Mouse (Mus musculus) layer of hippocampus, postnatal 14 days (tissue): ENCODE data around the gene Serpinh1. TPM values are rescaled to one million over a fixed set of nuclear protein-coding genes. Genes with fewer than 3 reads are reported as not detected.

Experiments used
- DNase-seq, 2 experiments: peaks; one replicate each; pipeline ENCODE4 v3.0.0; 2021 to 2022; ENCODE audit warnings: low spot score in 2 of 2, mixed read lengths in 1 of 2
- total RNA-seq, 2 experiments: library from RNA; stranded (reverse); gene quantifications; 2 replicates each; pipeline ENCODE4 v1.2.3; 2021

Serpinh1 gene
- total RNA-seq, 2 experiments from 2014 or later, result 41.9 to 58.7 TPM

- DNase-seq, result no peak
These were observed 23.0 kb downstream of the Serpinh1 start for GRCm38 (mm10) chr7:99330012-99330411.

GRCm38 (mm10) chr7:99328847-99329246 is 24.2 kb downstream of the Serpinh1 start:
- DNase-seq, result no peak

GRCm38 (mm10) chr7:99326128-99326527 is 26.9 kb downstream of the Serpinh1 start:
- no peak for DNase-seq

GRCm38 (mm10) chr7:99324810-99325209 is 28.2 kb downstream of the Serpinh1 start:
- DNase-seq, result no peak

GRCm38 (mm10) chr7:99323321-99323700 is 29.7 kb downstream of the Serpinh1 start:
- no peak for DNase-seq

GRCm38 (mm10) chr7:99322691-99323320 is 30.2 kb downstream of the Serpinh1 start:
- no peak for DNase-seq

- DNase-seq, result no peak
These were observed 32.5 kb downstream of the Serpinh1 start for GRCm38 (mm10) chr7:99320524-99320923.

GRCm38 (mm10) chr7:99317475-99317874 is 35.6 kb downstream of the Serpinh1 start:
- DNase-seq, result no peak

GRCm38 (mm10) chr7:99316207-99316606 is 36.8 kb downstream of the Serpinh1 start:
- DNase-seq, result no peak

GRCm38 (mm10) chr7:99314565-99314964 is 38.5 kb downstream of the Serpinh1 start:
- no peak for DNase-seq

- no peak for DNase-seq
These were observed 39.8 kb downstream of the Serpinh1 start for GRCm38 (mm10) chr7:99313253-99313652.

GRCm38 (mm10) chr7:99312671-99313143 is 40.3 kb downstream of the Serpinh1 start:
- DNase-seq, result no peak

GRCm38 (mm10) chr7:99312058-99312457 is 41.0 kb downstream of the Serpinh1 start:
- DNase-seq, result no peak

GRCm38 (mm10) chr7:99311433-99311832 is 41.6 kb downstream of the Serpinh1 start:
- no peak for DNase-seq

GRCm38 (mm10) chr7:99306640-99307039 is 46.4 kb downstream of the Serpinh1 start:
- DNase-seq, result no peak

- no peak for DNase-seq
These were observed 47.4 kb downstream of the Serpinh1 start for GRCm38 (mm10) chr7:99305688-99306087.

GRCm38 (mm10) chr7:99304949-99305372 is 48.1 kb downstream of the Serpinh1 start:
- peak in 1 of 2 experiments; percentile 64 for DNase-seq

GRCm38 (mm10) chr7:99304029-99304428 is 49.0 kb downstream of the Serpinh1 start:
- no peak for DNase-seq

- no peak for DNase-seq
These were observed 52.3 kb downstream of the Serpinh1 start for GRCm38 (mm10) chr7:99300650-99301175.
